Mouse (Mus musculus) limb, embryonic 11.5 days (tissue): ENCODE results near the gene Pdxdc1. TPM values are rescaled to one million over a fixed set of nuclear protein-coding genes. Genes with fewer than 3 reads are reported as not detected.
"Not testable (repeated sequence)": the region's sequence is repeated elsewhere in the genome, so short reads cannot be mapped to it uniquely, and the experiment has no call there.

Experiments used
- ATAC-seq: fragments of 200-750 bp; cut with Nextera tagmentation; 2 replicates; pipeline ENCODE4 v1.8.0; 2017; ENCODE audit warnings: low read depth; ENCODE audit not compliant: insufficient number of reproducible peaks, low FRiP score, low TSS enrichment
- DNase-seq: peaks from one replicate; pipeline ENCODE4 v3.0.0-alpha.2; 2015; ENCODE audit warnings: low spot score
- H3K27ac ChIP-seq: fragments of 300-500 bp; sonication (generic); replicated peaks from 2 replicates; pipeline ENCODE4 v1.5.1; 2014; ENCODE audit warnings: low read depth, mild to moderate bottlenecking, low read length
- H3K27me3 ChIP-seq: fragments of 300-500 bp; sonication (generic); 2 replicates; pipeline ENCODE4 v1.6.1; 2014; ENCODE audit warnings: mild to moderate bottlenecking, low read length, mixed read lengths; ENCODE audit not compliant: control insufficient read depth, insufficient read depth
- H3K36me3 ChIP-seq: fragments of 300-500 bp; sonication (generic); 2 replicates; pipeline ENCODE4 v1.6.1; 2014; ENCODE audit warnings: mild to moderate bottlenecking, low read length, moderate library complexity, mixed read lengths; ENCODE audit not compliant: control insufficient read depth, insufficient read depth
- H3K4me1 ChIP-seq: fragments of 300-500 bp; sonication (generic); 2 replicates; pipeline ENCODE4 v1.6.1; 2014; ENCODE audit warnings: low read length, mixed read lengths; ENCODE audit not compliant: control insufficient read depth, insufficient read depth
- H3K4me2 ChIP-seq: fragments of 300-500 bp; sonication (generic); 2 replicates; pipeline ENCODE4 v1.6.1; 2014; ENCODE audit warnings: low read depth, mild to moderate bottlenecking, moderate library complexity; ENCODE audit not compliant: severe bottlenecking
- H3K4me3 ChIP-seq: fragments of 300-500 bp; sonication (generic); 2 replicates; pipeline ENCODE4 v1.5.1; 2014; ENCODE audit warnings: low read depth, low read length
- H3K9ac ChIP-seq: fragments of 300-500 bp; sonication (generic); 2 replicates; pipeline ENCODE4 v1.6.1; 2014; ENCODE audit warnings: mild to moderate bottlenecking, low read length
- H3K9me3 ChIP-seq: fragments of 300-500 bp; sonication (generic); 2 replicates; pipeline ENCODE4 v1.6.1; 2016; ENCODE audit warnings: low read length; ENCODE audit not compliant: control insufficient read depth
- WGBS: fragments of 180-500 bp; shearing (Covaris S2); extraction: QIAGEN DNeasy Blood & Tissue Kit; methylation state at CpG from one replicate; pipeline ENCODE4 v1.1.7; 2014; 5-methylcytosine and 5-hydroxymethylcytosine counted together
- polyA plus RNA-seq: library from polyadenylated mRNA; unstranded; fragments of >200 nt; fragmentation: Nextera tagmentation; extraction: Ambion mirVana; gene quantifications from 2 replicates; pipeline ENCODE4 v1.2.1, GENCODE M21; 2014

Pdxdc1 gene
- polyA plus RNA-seq, 1 experiment from 2014 or later, result 84.4 TPM

DNA sequence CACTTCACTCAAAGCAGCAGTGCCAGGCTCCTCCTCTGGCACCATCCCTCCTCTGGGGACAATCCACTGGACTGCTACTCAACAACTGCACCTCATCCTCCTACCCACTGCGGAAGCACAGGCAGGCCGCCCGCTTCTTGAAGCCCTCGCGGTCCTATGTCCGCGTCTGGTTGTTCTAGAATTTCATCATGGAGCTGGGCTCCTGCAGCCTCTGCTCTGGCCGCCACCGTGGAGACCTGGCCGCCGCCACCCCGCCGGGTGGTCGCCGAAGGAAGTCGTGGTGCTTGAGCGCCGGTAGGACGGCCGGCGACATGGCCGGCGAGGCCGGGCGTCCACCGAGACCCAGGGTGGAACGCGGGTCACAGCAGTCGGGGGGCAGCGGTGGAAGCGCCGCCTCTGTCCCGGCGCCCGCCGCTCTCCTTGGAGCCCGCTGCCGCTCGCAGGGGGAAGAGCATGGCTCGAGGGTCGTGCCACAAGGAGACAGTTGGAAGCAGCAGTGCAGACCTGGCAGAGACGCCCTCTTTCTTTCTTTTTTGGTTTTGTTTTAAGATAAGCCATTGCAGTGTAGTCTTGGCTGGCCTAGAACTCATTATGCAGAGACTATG is 34.9 kb downstream of the Pdxdc1 start:
- H3K4me3 ChIP-seq, result peak overlapping the region; percentile 5; the same call in 1 of the 2 replicates
- H3K9ac ChIP-seq, result no peak overlapping the region

DNA sequence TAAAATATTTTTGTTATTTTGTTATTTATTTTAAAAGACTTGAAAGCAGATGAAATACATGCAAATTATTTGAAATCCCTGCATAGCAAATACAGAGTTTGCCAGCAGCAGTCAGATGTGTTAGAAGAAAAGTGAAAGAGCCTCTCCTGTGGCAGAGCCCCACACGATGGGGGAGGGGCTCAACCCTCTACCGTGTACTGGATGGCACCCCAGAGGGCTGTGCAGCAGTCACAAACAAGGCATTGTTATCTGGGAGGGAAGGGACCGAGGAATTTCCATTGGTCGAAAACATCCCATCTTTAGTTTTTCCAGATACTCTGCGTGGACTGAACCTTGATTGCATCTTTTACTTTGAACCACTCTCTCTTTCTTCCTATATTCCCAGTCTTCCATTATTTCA is 35.5 kb downstream of the Pdxdc1 start:
- H3K4me3 ChIP-seq, H3K4me2 ChIP-seq, H3K9ac ChIP-seq, H3K27ac ChIP-seq, H3K36me3 ChIP-seq, H3K27me3 ChIP-seq, ATAC-seq, H3K4me1 ChIP-seq, H3K9me3 ChIP-seq: not testable (repeated sequence)
- peak; percentile 36 for DNase-seq
- WGBS, result 40% methylated on average over 5 of the region's 5 CpGs

More for the DNA sequence above, 34.9 kb downstream of the Pdxdc1 start:
- Histone ChIP-seq H3K4me1 (no peaks in the 10 kb centered on the region), H3K27me3 (no peaks in the 10 kb centered on the region), H3K36me3 (no peaks in the 10 kb centered on the region; the same call in 1 of the 2 replicates), H3K4me2 (peak overlapping the region; percentile 26; the same call in 1 of the 2 replicates), H3K9me3 (no peaks in the 10 kb centered on the region), H3K27ac (no peak overlapping the region)
- WGBS, result 6% methylated on average over 42 of the region's 42 CpGs
- ATAC-seq (peak; percentile 62), DNase-seq (peak; percentile 49)

DNA sequence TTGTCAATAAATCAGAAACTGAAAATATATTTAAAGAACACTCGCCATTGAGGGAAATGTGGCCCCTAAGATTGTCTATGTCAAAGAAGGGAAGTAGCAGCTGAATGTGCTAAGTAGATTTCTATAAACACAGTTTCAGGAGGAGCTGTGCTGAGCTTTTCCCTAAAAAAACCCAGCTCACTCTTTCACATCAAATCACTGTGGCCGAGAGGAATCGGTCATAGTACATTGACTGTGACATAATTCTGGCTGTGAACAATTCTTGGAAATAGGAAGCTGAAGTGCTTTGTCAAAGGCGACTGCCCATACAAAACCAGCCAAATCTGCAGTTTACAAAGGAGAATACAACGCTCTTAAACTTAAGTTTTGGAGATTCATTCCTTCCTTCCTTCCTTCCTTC is 36.3 kb downstream of the Pdxdc1 start:
- no peaks in the 10 kb centered on the region; the same call in 1 of the 2 replicates for H3K36me3 ChIP-seq
- no peak for DNase-seq
- no peak overlapping the region for H3K27ac ChIP-seq
- H3K27me3 ChIP-seq, result no peaks in the 10 kb centered on the region
- no peak overlapping the region for H3K4me3 ChIP-seq
- H3K4me2 ChIP-seq, result no peak overlapping the region
- no peaks in the 10 kb centered on the region for H3K9me3 ChIP-seq
- no peak overlapping the region for H3K9ac ChIP-seq
- WGBS, result 94% methylated on average over 5 of the region's 5 CpGs
- ATAC-seq, result no peak
- no peaks in the 10 kb centered on the region for H3K4me1 ChIP-seq

DNA sequence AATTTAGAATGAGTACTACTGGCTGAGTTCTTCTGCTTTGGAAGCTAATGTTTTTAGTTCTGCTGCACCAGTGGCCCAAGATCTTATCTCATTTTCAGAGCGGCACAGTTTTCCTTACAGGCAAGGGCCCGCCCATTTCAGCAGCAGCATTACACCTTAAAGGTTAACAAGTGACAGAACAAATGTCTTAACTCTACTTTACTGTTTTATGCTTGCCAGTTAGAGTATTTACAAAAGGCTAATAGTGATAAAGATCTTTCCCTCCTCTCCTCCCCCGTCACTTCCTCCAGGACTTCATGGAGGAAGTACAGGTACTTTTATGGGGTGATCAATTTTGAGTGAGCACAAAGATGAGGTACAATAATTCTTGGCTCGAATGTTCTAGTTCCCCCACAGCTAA is 36.9 kb downstream of the Pdxdc1 start:
- Histone ChIP-seq H3K9ac (no peak overlapping the region), H3K27me3 (no peaks in the 10 kb centered on the region), H3K36me3 (no peaks in the 10 kb centered on the region; the same call in 1 of the 2 replicates), H3K4me1 (no peaks in the 10 kb centered on the region), H3K4me2 (no peak overlapping the region), H3K27ac (no peak overlapping the region), H3K9me3 (no peaks in the 10 kb centered on the region), H3K4me3 (no peak overlapping the region)
- DNase-seq (no peak), ATAC-seq (no peak)
- WGBS, result 60% methylated on average over 4 of the region's 4 CpGs

DNA sequence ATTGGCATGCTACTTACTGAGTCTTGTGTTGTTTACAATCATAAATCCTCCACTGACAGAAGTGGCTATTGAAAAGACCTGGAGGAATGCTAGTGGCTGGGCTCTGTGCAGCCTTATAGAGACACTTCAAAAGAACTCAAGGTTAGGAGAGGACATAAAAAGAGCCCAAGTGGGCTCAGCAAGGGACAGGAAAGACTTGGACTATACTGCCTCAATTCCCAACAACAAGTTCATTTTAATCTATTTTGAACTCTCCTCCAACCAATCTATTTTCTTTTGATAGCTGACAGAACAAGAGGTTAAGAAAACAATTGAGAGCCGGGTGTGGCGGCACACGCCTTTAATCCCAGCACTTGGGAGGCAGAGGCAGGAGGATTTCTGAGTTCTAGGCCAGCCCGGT is 49.0 kb downstream of the Pdxdc1 start:
- no peak for DNase-seq
- no peaks in the 10 kb centered on the region for H3K9me3 ChIP-seq
- ATAC-seq, result no peak
- H3K27me3 ChIP-seq, result no peaks in the 10 kb centered on the region
- no peaks in the 10 kb centered on the region; the same call in 1 of the 2 replicates for H3K36me3 ChIP-seq
- H3K4me3 ChIP-seq, result no peak overlapping the region
- no peaks in the 10 kb centered on the region for H3K4me1 ChIP-seq
- no peak overlapping the region for H3K9ac ChIP-seq
- no peak overlapping the region for H3K4me2 ChIP-seq
- 96% methylated on average over 4 of the region's 4 CpGs for WGBS
- H3K27ac ChIP-seq, result no peak overlapping the region

DNA sequence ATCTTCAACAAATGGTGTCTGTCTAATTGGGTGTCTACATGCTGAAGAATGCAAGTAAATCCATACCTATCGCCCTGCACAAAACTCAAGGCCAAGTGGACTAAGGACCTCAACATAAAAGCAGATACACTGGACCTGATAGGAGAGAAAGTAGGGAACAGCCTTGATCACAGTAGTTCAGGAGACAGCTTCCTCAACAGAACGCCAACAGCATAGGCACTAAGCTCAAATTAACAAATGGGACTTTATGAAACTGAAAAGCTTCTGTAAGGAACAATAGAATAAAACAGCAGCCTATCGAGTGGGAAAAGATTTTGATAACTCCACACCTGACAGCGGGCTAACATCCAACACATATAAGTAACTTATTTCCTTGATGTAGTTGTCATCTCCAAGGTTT is 51.5 kb downstream of the Pdxdc1 start:
- WGBS, result 93% methylated on average over 4 of the region's 4 CpGs
- no peak overlapping the region for H3K4me3 ChIP-seq
- no peak overlapping the region for H3K27ac ChIP-seq
- H3K4me2 ChIP-seq, result no peak overlapping the region
- no peak overlapping the region for H3K9ac ChIP-seq
- ATAC-seq (no peak), DNase-seq (no peak)
- no peaks in the 10 kb centered on the region for H3K36me3 ChIP-seq
- H3K27me3 ChIP-seq, result no peaks in the 10 kb centered on the region
- no peaks in the 10 kb centered on the region for H3K4me1 ChIP-seq
- H3K9me3 ChIP-seq, result no peaks in the 10 kb centered on the region

DNA sequence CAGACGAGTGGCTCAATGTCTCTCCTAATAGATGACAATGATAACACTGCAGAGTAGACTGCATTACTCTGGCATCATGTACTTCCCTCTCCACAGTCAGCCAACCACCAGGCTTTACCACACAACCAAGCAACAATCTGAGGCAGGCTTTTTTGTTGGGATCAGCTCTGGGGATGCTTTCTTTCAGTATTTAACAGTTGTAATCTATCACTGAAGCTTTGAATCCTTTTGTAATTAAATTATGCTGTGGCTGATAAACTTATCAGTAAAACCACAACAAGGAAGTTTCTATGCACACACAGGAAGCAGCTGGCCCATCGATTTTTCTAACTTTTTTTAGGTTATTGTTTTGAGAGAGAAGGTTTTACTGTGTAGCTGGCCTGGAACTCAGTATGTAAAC is 54.6 kb downstream of the Pdxdc1 start:
- Histone ChIP-seq H3K4me1 (no peaks in the 10 kb centered on the region), H3K9me3 (no peaks in the 10 kb centered on the region), H3K4me3 (no peak overlapping the region), H3K36me3 (peaks cover 10% of the 10 kb centered on the region), H3K4me2 (no peak overlapping the region), H3K27ac (no peak overlapping the region), H3K27me3 (no peaks in the 10 kb centered on the region), H3K9ac (no peak overlapping the region)
- ATAC-seq (no peak), DNase-seq (no peak)
- WGBS, result 81% methylated on average over 2 of the region's 2 CpGs

DNA sequence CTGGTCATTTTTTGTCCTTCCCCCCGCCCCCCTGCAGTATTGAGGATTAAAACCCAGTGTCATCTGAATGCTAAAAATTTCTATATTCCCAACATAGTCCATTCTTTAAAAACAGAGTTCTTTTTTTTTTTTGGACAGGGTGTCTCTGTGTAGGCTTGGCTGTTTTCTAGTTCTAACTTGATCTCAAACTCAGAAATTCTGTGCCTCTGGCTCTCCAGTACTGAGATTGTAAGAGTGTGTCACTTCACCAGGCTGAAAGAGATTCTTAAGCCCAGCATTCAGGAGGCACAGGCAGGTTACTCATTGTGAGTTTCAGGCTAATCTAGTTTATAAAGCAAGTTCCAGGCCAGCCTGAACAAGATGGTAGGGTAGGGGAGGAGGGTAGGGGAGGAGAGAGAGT is 56.3 kb downstream of the Pdxdc1 start:
- DNase-seq (no peak), ATAC-seq (no peak)
- no peak overlapping the region for H3K9ac ChIP-seq
- no peaks in the 10 kb centered on the region for H3K4me1 ChIP-seq
- WGBS, result 88% methylated on average over 1 of the region's 1 CpGs
- H3K9me3 ChIP-seq, result no peaks in the 10 kb centered on the region
- no peak overlapping the region for H3K4me3 ChIP-seq
- H3K36me3 ChIP-seq, result peaks cover 10% of the 10 kb centered on the region
- no peak overlapping the region for H3K27ac ChIP-seq
- H3K27me3 ChIP-seq, result no peaks in the 10 kb centered on the region
- no peak overlapping the region for H3K4me2 ChIP-seq

DNA sequence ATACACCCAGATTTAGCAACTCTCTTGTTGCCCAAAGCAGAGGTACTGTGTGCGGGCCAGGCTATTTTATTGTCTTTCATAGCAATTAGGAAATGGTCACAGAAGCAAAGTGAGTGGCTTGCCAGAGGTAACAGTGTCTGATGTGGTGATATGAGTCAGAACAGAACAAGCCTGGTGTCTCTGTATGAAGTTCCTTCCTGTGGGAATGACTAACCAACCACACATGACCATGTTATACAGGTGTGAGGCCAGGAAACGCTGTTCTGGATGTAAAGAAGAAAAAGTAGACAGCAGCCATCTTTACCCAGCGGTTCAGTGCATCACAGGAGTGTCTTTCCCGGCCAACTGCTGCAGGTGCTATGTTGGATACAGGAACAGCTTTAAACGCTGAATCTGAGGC is 57.9 kb downstream of the Pdxdc1 start:
- WGBS, result 86% methylated on average over 5 of the region's 5 CpGs
- ATAC-seq, result no peak
- Histone ChIP-seq H3K9me3 (no peaks in the 10 kb centered on the region), H3K4me2 (no peak overlapping the region), H3K27me3 (no peaks in the 10 kb centered on the region), H3K4me1 (no peaks in the 10 kb centered on the region), H3K27ac (no peak overlapping the region), H3K4me3 (no peak overlapping the region), H3K36me3 (peaks cover 10% of the 10 kb centered on the region), H3K9ac (no peak overlapping the region)
- no peak for DNase-seq
